Mouse (Mus musculus): ENCODE measurements around the gene Prl7c1. TPM values are rescaled to one million over a fixed set of nuclear protein-coding genes. Genes with fewer than 3 reads are reported as not detected.

Prl7c1 gene
- not detected in 2 replicates for polyA plus RNA-seq (2015; fragmentation: Nextera tagmentation; extraction: Ambion mirVana)

GRCm38 (mm10) chr13:27780704-27781103, at the start of gene Prl7c1:
Prl7c1 (minus strand) TSS chr13:27780804.

GRCm38 (mm10) chr13:27801354-27801753, 20.8 kb upstream of the Prl7c1 start, which contains the start of gene Prl2a1:
Prl2a1 (plus strand) TSS chr13:27801654.

Other genes with a start within 250 kb of the Prl7c1 start
- not detected in 2 replicates for gene Prl8a9, start 216.2 kb downstream of the Prl7c1 start, polyA plus RNA-seq (2015; fragmentation: Nextera tagmentation; extraction: Ambion mirVana)
- not detected in 2 replicates for gene Prl8a1, start 198.6 kb downstream of the Prl7c1 start, polyA plus RNA-seq (2015; fragmentation: Nextera tagmentation; extraction: Ambion mirVana)
- gene Prl7b1, start 170.2 kb downstream of the Prl7c1 start, polyA plus RNA-seq (2015; fragmentation: Nextera tagmentation; extraction: Ambion mirVana), result not detected in 2 replicates
- gene Prl7a1, start 138.3 kb downstream of the Prl7c1 start, polyA plus RNA-seq (2015; fragmentation: Nextera tagmentation; extraction: Ambion mirVana), result not detected in 2 replicates
- gene Prl7a2, start 112.8 kb downstream of the Prl7c1 start, polyA plus RNA-seq (2015; fragmentation: Nextera tagmentation; extraction: Ambion mirVana), result not detected in 2 replicates
- not detected in 2 replicates for gene Prl7d1, start 64.1 kb downstream of the Prl7c1 start, polyA plus RNA-seq (2015; fragmentation: Nextera tagmentation; extraction: Ambion mirVana)
- not detected in 2 replicates for gene Prl2a1, start 20.9 kb upstream of the Prl7c1 start, polyA plus RNA-seq (2015; fragmentation: Nextera tagmentation; extraction: Ambion mirVana)
- gene Prl2c1, start 68.5 kb upstream of the Prl7c1 start, polyA plus RNA-seq (2015; fragmentation: Nextera tagmentation; extraction: Ambion mirVana), result not detected in 2 replicates
- not detected in 2 replicates for gene Prl4a1, start 235.4 kb upstream of the Prl7c1 start, polyA plus RNA-seq (2015; fragmentation: Nextera tagmentation; extraction: Ambion mirVana)